Mouse (Mus musculus): ENCODE data around the gene Fads6. TPM values are rescaled to one million over a fixed set of nuclear protein-coding genes. Genes with fewer than 3 reads are reported as not detected.
A peak's percentile ranks its signal among the peaks of the same experiment; 100 is the strongest.

The Fads6 gene
- polyA plus RNA-seq, 1 experiment from 2014 or later: 1.2 TPM

GRCm38 (mm10) chr11:115234320-115235044 lies 63.0 kb downstream of the Fads6 start:
- H3K9me3 ChIP-seq (replicated peaks; ENCODE audit: control insufficient read depth, low read length): no peaks in the 10 kb centered on the region
- H3K4me3 ChIP-seq (ENCODE audit: low read depth, low read length): no peak overlapping the region
- no peaks in the 10 kb centered on the region for H3K36me3 ChIP-seq (ENCODE audit: control insufficient read depth, insufficient read depth, low read length)
- H3K27me3 ChIP-seq (ENCODE audit: control insufficient read depth, insufficient read depth, low read length): no peaks in the 10 kb centered on the region; the same call in none of the 2 replicates
- H3K9ac ChIP-seq (ENCODE audit: low read depth, low read length): no peak overlapping the region
- 57% methylated on average over 15 of the region's 15 CpGs for WGBS (ENCODE audit: insufficient replicate concordance)
- H3K4me2 ChIP-seq: no peak overlapping the region
- no peak overlapping the region for H3K27ac ChIP-seq (ENCODE audit: low read depth, low read length)
- H3K4me1 ChIP-seq (ENCODE audit: control insufficient read depth, insufficient read depth, low read length): peaks cover 47% of the 10 kb centered on the region
- no peak for ATAC-seq (replicated peaks; ENCODE audit: insufficient number of reproducible peaks, low FRiP score, low TSS enrichment)

DNA sequence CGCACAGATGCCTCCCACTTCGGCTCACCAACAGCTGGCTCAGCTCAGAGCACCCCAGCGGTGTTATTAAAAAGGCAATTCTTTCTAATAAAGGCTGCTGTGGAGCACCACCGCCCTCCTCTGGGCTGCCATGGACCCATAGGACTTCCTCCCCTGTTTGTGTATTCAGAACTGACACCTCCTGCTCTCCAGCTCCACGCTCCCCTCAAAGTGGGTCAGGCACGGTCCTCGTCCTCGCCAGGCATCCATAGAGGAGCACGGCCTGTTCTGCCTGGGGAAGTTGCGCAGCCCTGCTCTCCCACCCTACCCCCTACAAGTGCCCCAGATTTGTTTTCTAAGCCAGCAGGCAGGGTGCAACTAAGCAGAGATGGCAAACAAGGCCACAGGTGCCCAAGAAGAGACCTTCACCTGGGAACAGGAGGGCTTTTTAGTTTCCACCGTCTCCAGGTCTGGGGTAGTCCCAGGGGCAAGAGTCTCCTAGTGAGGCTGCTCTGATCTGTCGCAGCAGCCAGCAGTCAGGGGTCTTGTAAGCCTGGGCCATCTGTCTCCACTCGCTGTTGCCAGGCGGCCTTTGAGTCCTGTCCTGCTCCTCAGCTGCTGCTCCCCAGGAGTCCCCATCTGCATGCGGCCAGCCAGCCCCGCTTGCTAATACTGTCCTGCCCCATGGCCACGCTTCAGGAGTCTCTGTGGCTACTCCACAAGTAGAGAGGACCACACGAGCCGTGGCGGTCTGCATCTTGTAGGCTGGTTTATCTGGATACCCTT lies 63.8 kb downstream of the Fads6 start:
- no peaks in the 10 kb centered on the region for H3K9me3 ChIP-seq (replicated peaks; ENCODE audit: control insufficient read depth, low read length)
- peaks cover 53% of the 10 kb centered on the region for H3K4me1 ChIP-seq (ENCODE audit: control insufficient read depth, insufficient read depth, low read length)
- H3K4me2 ChIP-seq: no peak overlapping the region
- no peak overlapping the region for H3K9ac ChIP-seq (ENCODE audit: low read depth, low read length)
- H3K27me3 ChIP-seq (ENCODE audit: control insufficient read depth, insufficient read depth, low read length): no peaks in the 10 kb centered on the region; the same call in none of the 2 replicates
- 58% methylated on average over 20 of the region's 20 CpGs for WGBS (ENCODE audit: insufficient replicate concordance)
- ATAC-seq (replicated peaks; ENCODE audit: insufficient number of reproducible peaks, low FRiP score, low TSS enrichment): no peak
- no peaks in the 10 kb centered on the region for H3K36me3 ChIP-seq (ENCODE audit: control insufficient read depth, insufficient read depth, low read length)
- H3K4me3 ChIP-seq (ENCODE audit: low read depth, low read length): no peak overlapping the region
- H3K27ac ChIP-seq (ENCODE audit: low read depth, low read length): no peak overlapping the region

- H3K4me1 ChIP-seq (ENCODE audit: control insufficient read depth, insufficient read depth, low read length): peaks cover 61% of the 10 kb centered on the region
- no peak overlapping the region for H3K4me3 ChIP-seq (ENCODE audit: low read depth, low read length)
- no peaks in the 10 kb centered on the region; the same call in none of the 2 replicates for H3K27me3 ChIP-seq (ENCODE audit: control insufficient read depth, insufficient read depth, low read length)
- H3K4me2 ChIP-seq: no peak overlapping the region
- no peak overlapping the region for H3K27ac ChIP-seq (ENCODE audit: low read depth, low read length)
- no peaks in the 10 kb centered on the region for H3K9me3 ChIP-seq (replicated peaks; ENCODE audit: control insufficient read depth, low read length)
- no peak for ATAC-seq (replicated peaks; ENCODE audit: insufficient number of reproducible peaks, low FRiP score, low TSS enrichment)
- 76% methylated on average over 5 of the region's 5 CpGs for WGBS (ENCODE audit: insufficient replicate concordance)
- no peaks in the 10 kb centered on the region for H3K36me3 ChIP-seq (ENCODE audit: control insufficient read depth, insufficient read depth, low read length)
- no peak overlapping the region for H3K9ac ChIP-seq (ENCODE audit: low read depth, low read length)
Observed at GRCm38 (mm10) chr11:115232889-115233288, 64.6 kb downstream of the Fads6 start.

DNA sequence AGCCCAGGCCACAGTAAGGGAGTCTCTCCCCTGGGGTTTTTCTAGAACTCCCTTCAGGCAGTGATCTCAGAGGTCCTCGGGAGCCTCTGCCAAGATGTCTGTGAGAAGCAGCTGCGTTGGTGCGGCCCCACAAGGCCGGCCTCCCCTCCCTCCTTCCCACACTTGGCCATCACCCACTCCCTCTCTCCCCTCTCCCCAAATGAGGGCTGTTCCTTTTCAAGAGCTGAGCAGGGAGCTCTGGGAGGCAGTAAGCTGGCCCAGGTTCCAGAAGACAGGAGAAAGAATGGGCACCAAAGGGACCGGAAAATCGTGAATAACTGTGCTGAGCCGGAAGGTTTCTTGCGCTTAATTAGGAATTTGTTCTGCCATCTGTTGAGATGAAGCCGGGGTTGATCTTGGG lies 65.5 kb downstream of the Fads6 start:
- H3K9me3 ChIP-seq (replicated peaks; ENCODE audit: control insufficient read depth, low read length): no peaks in the 10 kb centered on the region
- peaks cover 71% of the 10 kb centered on the region for H3K4me1 ChIP-seq (ENCODE audit: control insufficient read depth, insufficient read depth, low read length)
- no peaks in the 10 kb centered on the region for H3K36me3 ChIP-seq (ENCODE audit: control insufficient read depth, insufficient read depth, low read length)
- H3K27ac ChIP-seq (ENCODE audit: low read depth, low read length): no peak overlapping the region
- H3K9ac ChIP-seq (ENCODE audit: low read depth, low read length): no peak overlapping the region
- 66% methylated on average over 9 of the region's 9 CpGs for WGBS (ENCODE audit: insufficient replicate concordance)
- no peak for ATAC-seq (replicated peaks; ENCODE audit: insufficient number of reproducible peaks, low FRiP score, low TSS enrichment)
- H3K4me3 ChIP-seq (ENCODE audit: low read depth, low read length): no peak overlapping the region
- H3K4me2 ChIP-seq: no peak overlapping the region
- no peaks in the 10 kb centered on the region; the same call in none of the 2 replicates for H3K27me3 ChIP-seq (ENCODE audit: control insufficient read depth, insufficient read depth, low read length)

DNA sequence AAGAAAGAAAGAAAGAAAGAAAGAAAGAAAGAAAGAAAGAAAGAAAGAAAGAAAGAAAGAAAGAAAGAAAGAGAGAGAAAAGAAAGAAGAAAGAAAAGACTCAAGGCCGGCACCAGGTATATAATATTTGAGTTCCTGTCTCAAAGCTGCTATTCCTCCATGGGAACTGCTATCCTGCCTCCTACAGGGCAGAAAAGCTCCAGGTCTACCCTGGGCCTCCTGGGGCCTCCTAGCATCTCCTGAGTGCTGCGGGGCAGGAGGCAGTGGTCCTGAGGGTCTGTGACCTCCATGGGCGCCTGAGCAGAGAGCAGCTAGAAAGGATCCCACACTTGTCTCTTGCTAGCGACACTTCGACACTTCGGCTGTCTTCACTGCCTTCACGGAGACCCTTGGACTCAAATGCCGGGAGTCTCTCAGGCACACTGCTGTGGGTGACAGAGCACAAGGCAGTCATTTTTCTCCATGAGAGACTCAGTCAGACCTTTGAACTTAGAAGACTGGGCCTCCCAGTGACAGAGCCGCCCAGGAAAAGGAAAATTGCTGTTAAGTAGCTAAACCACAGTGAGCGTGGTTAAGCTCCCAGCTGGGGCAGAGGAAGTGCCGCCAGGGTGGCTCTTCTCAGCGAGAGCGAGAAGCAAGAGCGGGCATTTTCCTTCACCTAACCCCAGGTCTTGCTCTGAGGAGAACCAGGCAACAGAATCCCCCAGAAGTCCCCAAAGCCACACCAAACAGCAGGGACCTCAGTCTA lies 66.1 kb downstream of the Fads6 start:
- Histone ChIP-seq H3K4me3 (ENCODE audit: low read depth, low read length) (no peak overlapping the region), H3K27ac (ENCODE audit: low read depth, low read length) (0 out of 2 replicates have a peak overlapping the region, but pooled peaks have one; percentile 15), H3K4me2 (no peak overlapping the region), H3K4me1 (ENCODE audit: control insufficient read depth, insufficient read depth, low read length) (peaks cover 72% of the 10 kb centered on the region), H3K9me3 (replicated peaks; ENCODE audit: control insufficient read depth, low read length) (no peaks in the 10 kb centered on the region), H3K27me3 (ENCODE audit: control insufficient read depth, insufficient read depth, low read length) (no peaks in the 10 kb centered on the region; the same call in none of the 2 replicates), H3K9ac (ENCODE audit: low read depth, low read length) (0 out of 2 replicates have a peak overlapping the region, but pooled peaks have one; percentile 28), H3K36me3 (ENCODE audit: control insufficient read depth, insufficient read depth, low read length) (no peaks in the 10 kb centered on the region)
- 40% methylated on average over 14 of the region's 14 CpGs for WGBS (ENCODE audit: insufficient replicate concordance)
- no peak for ATAC-seq (replicated peaks; ENCODE audit: insufficient number of reproducible peaks, low FRiP score, low TSS enrichment)

Small RNA genes lying within 50 kb of the gene (microRNA-seq; reads per million reads assigned to microRNA genes)
- not detected for gene Gm25837 (ENCODE audit: borderline number of aligned reads)

Other genes with a start within 250 kb of the Fads6 start
- not detected in 2 replicates for gene Cd300ld3, start 249.3 kb downstream of the Fads6 start, polyA plus RNA-seq (2014; fragmentation: Nextera tagmentation; extraction: Ambion mirVana)
- gene Cd300e, start 235.5 kb downstream of the Fads6 start, polyA plus RNA-seq (2014; fragmentation: Nextera tagmentation; extraction: Ambion mirVana): not detected in 2 replicates
- 1.3 and 2.9 TPM in 2 replicates for gene Rab37, start 206.2 kb downstream of the Fads6 start, polyA plus RNA-seq (2014; fragmentation: Nextera tagmentation; extraction: Ambion mirVana)
- gene Cd300lf, start 163.7 kb downstream of the Fads6 start, polyA plus RNA-seq (2014; fragmentation: Nextera tagmentation; extraction: Ambion mirVana): 0.19 and 0.20 TPM in 2 replicates
- 26.4 and 31.1 TPM in 2 replicates for gene Slc9a3r1, start 134.3 kb downstream of the Fads6 start, polyA plus RNA-seq (2014; fragmentation: Nextera tagmentation; extraction: Ambion mirVana)
- 7.5 and 8.2 TPM in 2 replicates for gene Tmem104, start 110.2 kb downstream of the Fads6 start, polyA plus RNA-seq (2014; fragmentation: Nextera tagmentation; extraction: Ambion mirVana)
- gene Nat9, start 109.8 kb downstream of the Fads6 start, polyA plus RNA-seq (2014; fragmentation: Nextera tagmentation; extraction: Ambion mirVana): 13.7 and 15.7 TPM in 2 replicates
- gene Grin2c, start 30.4 kb downstream of the Fads6 start, polyA plus RNA-seq (2014; fragmentation: Nextera tagmentation; extraction: Ambion mirVana): 0.13 TPM in 1 of 2 replicates, not detected in the other
- 10.0 and 12.0 TPM in 2 replicates for gene Fdxr, start 20.6 kb downstream of the Fads6 start, polyA plus RNA-seq (2014; fragmentation: Nextera tagmentation; extraction: Ambion mirVana)
- gene Otop2, start 9.5 kb upstream of the Fads6 start, polyA plus RNA-seq (2014; fragmentation: Nextera tagmentation; extraction: Ambion mirVana): not detected in 2 replicates
- 0.06 and 0.17 TPM in 2 replicates for gene Ush1g, start 24.4 kb upstream of the Fads6 start, polyA plus RNA-seq (2014; fragmentation: Nextera tagmentation; extraction: Ambion mirVana)
- gene Otop3, start 37.1 kb upstream of the Fads6 start, polyA plus RNA-seq (2014; fragmentation: Nextera tagmentation; extraction: Ambion mirVana): not detected in 2 replicates
- gene Hid1, start 70.1 kb upstream of the Fads6 start, polyA plus RNA-seq (2014; fragmentation: Nextera tagmentation; extraction: Ambion mirVana): 6.2 and 7.8 TPM in 2 replicates
- 6.2 and 7.8 TPM in 2 replicates for gene Cdr2l, start 84.3 kb upstream of the Fads6 start, polyA plus RNA-seq (2014; fragmentation: Nextera tagmentation; extraction: Ambion mirVana)
- 163 and 177 TPM in 2 replicates for gene Mrpl58, start 106.1 kb upstream of the Fads6 start, polyA plus RNA-seq (2014; fragmentation: Nextera tagmentation; extraction: Ambion mirVana)
- 1,505 and 1,518 TPM in 2 replicates for gene Atp5h, start 122.3 kb upstream of the Fads6 start, polyA plus RNA-seq (2014; fragmentation: Nextera tagmentation; extraction: Ambion mirVana)
- gene Kctd2, start 122.5 kb upstream of the Fads6 start, polyA plus RNA-seq (2014; fragmentation: Nextera tagmentation; extraction: Ambion mirVana): 12.0 and 12.7 TPM in 2 replicates
- 0.26 TPM in 1 of 2 replicates, not detected in the other for gene Trim80, start 142.9 kb upstream of the Fads6 start, polyA plus RNA-seq (2014; fragmentation: Nextera tagmentation; extraction: Ambion mirVana)
- not detected in 2 replicates for gene Slc16a5, start 164.8 kb upstream of the Fads6 start, polyA plus RNA-seq (2014; fragmentation: Nextera tagmentation; extraction: Ambion mirVana)
- 5.1 and 5.7 TPM in 2 replicates for gene Armc7, start 178.0 kb upstream of the Fads6 start, polyA plus RNA-seq (2014; fragmentation: Nextera tagmentation; extraction: Ambion mirVana)
- gene Nt5c, start 194.2 kb upstream of the Fads6 start, polyA plus RNA-seq (2014; fragmentation: Nextera tagmentation; extraction: Ambion mirVana): 70.5 and 76.3 TPM in 2 replicates
- 434 and 457 TPM in 2 replicates for gene Jpt1, start 216.7 kb upstream of the Fads6 start, polyA plus RNA-seq (2014; fragmentation: Nextera tagmentation; extraction: Ambion mirVana)
- 702 and 712 TPM in 2 replicates for gene Sumo2, start 238.6 kb upstream of the Fads6 start, polyA plus RNA-seq (2014; fragmentation: Nextera tagmentation; extraction: Ambion mirVana)